Mouse (Mus musculus): ENCODE measurements around the gene Mef2d.

Mef2d gene

GRCm38 (mm10) chr3:88148776-88149509 is 6.8 kb downstream of the Mef2d start:
- DNase-seq (ENCODE audit: extremely low spot score, low read depth, low spot score), result no peak

GRCm38 (mm10) chr3:88149510-88149974 is 7.4 kb downstream of the Mef2d start:
- DNase-seq (ENCODE audit: extremely low spot score, low read depth, low spot score), result no peak

- DNase-seq (ENCODE audit: extremely low spot score, low read depth, low spot score), result no peak
These were observed 8.2 kb downstream of the Mef2d start for GRCm38 (mm10) chr3:88150061-88150998.

GRCm38 (mm10) chr3:88150999-88151364 is 8.8 kb downstream of the Mef2d start:
- no peak for DNase-seq (ENCODE audit: extremely low spot score, low read depth, low spot score)

GRCm38 (mm10) chr3:88152056-88152455 is 9.9 kb downstream of the Mef2d start:
- DNase-seq (ENCODE audit: extremely low spot score, low read depth, low spot score), result no peak

GRCm38 (mm10) chr3:88153290-88154011 is 11.3 kb downstream of the Mef2d start:
- no peak for DNase-seq (ENCODE audit: extremely low spot score, low read depth, low spot score)

GRCm38 (mm10) chr3:88154236-88154635 is 12.1 kb downstream of the Mef2d start:
- no peak for DNase-seq (ENCODE audit: extremely low spot score, low read depth, low spot score)

- DNase-seq (ENCODE audit: extremely low spot score, low read depth, low spot score), result no peak
These were observed 14.6 kb downstream of the Mef2d start for GRCm38 (mm10) chr3:88156817-88157216.

GRCm38 (mm10) chr3:88157771-88158597 is 15.8 kb downstream of the Mef2d start:
- no peak for DNase-seq (ENCODE audit: extremely low spot score, low read depth, low spot score)

GRCm38 (mm10) chr3:88158991-88159390 is 16.8 kb downstream of the Mef2d start:
- no peak for DNase-seq (ENCODE audit: extremely low spot score, low read depth, low spot score)

GRCm38 (mm10) chr3:88160856-88161255 is 18.7 kb downstream of the Mef2d start:
- no peak for DNase-seq (ENCODE audit: extremely low spot score, low read depth, low spot score)

GRCm38 (mm10) chr3:88162259-88162658 is 20.1 kb downstream of the Mef2d start:
- DNase-seq (ENCODE audit: extremely low spot score, low read depth, low spot score), result no peak

- no peak for DNase-seq (ENCODE audit: extremely low spot score, low read depth, low spot score)
These were observed 20.6 kb downstream of the Mef2d start for GRCm38 (mm10) chr3:88162811-88163210.

GRCm38 (mm10) chr3:88163847-88164246 is 21.7 kb downstream of the Mef2d start:
- no peak for DNase-seq (ENCODE audit: extremely low spot score, low read depth, low spot score)

- DNase-seq (ENCODE audit: extremely low spot score, low read depth, low spot score), result no peak
These were observed 22.1 kb downstream of the Mef2d start for GRCm38 (mm10) chr3:88164263-88164662.

GRCm38 (mm10) chr3:88166056-88166455 is 23.9 kb downstream of the Mef2d start:
- DNase-seq (ENCODE audit: extremely low spot score, low read depth, low spot score), result no peak

GRCm38 (mm10) chr3:88170361-88170760 is 28.2 kb downstream of the Mef2d start:
- no peak for DNase-seq (ENCODE audit: extremely low spot score, low read depth, low spot score)

- DNase-seq (ENCODE audit: extremely low spot score, low read depth, low spot score), result no peak
These were observed 30.3 kb downstream of the Mef2d start for GRCm38 (mm10) chr3:88172440-88172839.

- DNase-seq (ENCODE audit: extremely low spot score, low read depth, low spot score), result no peak
These were observed 31.2 kb downstream of the Mef2d start for GRCm38 (mm10) chr3:88173375-88173774.

- no peak for DNase-seq (ENCODE audit: extremely low spot score, low read depth, low spot score)
These were observed 32.7 kb downstream of the Mef2d start for GRCm38 (mm10) chr3:88174894-88175293.
